ENCODE assay signal across 28 mouse cellular contexts in the genomic region with DNA sequence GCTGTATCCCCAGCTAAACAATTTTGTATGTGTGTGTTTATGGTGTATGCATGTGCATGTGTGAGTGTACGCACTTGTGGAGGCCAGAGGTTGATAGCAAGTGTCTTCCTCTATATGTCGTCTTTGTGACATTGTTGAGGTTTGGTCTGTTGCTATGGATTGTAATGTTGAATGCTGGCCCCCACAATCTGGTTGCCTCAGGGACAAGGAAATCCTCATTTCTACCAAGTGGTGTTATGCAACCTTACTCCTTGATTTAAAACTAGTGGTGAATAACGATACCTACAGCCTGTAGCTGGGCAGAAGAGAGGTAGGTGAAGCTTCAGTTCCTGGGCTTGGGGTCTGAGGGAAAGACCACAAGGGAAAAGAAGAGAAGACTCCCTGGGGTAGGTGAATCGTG. TPM values are rescaled to one million over a fixed set of nuclear protein-coding genes. Genes with fewer than 3 reads are reported as not detected.
"Had no signal": no experiment of that assay in that cellular context is flagged by ENCODE, and none has a peak within 500 bp of the region (broad histone marks: within the 10 kb centered on the region; RNA-seq: fewer than 3 reads in every experiment).

No protein-coding gene starts in this region.

- H3K4me1 ChIP-seq: intestine, embryonic 15.5 days; limb, embryonic 15.5 days; liver, embryonic 12.5 days had no signal

- H3K36me3 ChIP-seq: heart, embryonic 13.5 days; heart, embryonic 15.5 days; intestine, embryonic 15.5 days; limb, embryonic 13.5 days; limb, embryonic 15.5 days; liver, embryonic 12.5 days had no signal

- DNase-seq: gastrocnemius, adult 2 months; gastrocnemius, postnatal 10 days; gastrocnemius, postnatal 25 days; heart, adult 11 months; heart, adult 2 months; heart, postnatal 14 days; heart, postnatal 36 days; kidney, adult 18-20 months; kidney, adult 8-10 months; kidney, postnatal 25 days; kidney, postnatal 4 days; left cerebral cortex, postnatal 4 days had no signal

- H3K4me3 ChIP-seq: gastrocnemius, adult 2 months; heart, adult 2 months; heart, embryonic 13.5 days; heart, embryonic 15.5 days; intestine, embryonic 15.5 days; layer of hippocampus, adult 2 months; left cerebral cortex, adult 2 months; limb, embryonic 13.5 days; limb, embryonic 15.5 days; liver, embryonic 12.5 days had no signal

- H3K4me2 ChIP-seq: heart, embryonic 11.5 days; heart, embryonic 13.5 days; heart, embryonic 15.5 days; hindbrain, embryonic 14.5 days; intestine, embryonic 15.5 days; limb, embryonic 13.5 days; limb, embryonic 15.5 days; liver, embryonic 12.5 days had no signal

- H3K9ac ChIP-seq: heart, embryonic 13.5 days; heart, embryonic 15.5 days; hindbrain, embryonic 14.5 days; intestine, embryonic 15.5 days; limb, embryonic 13.5 days; limb, embryonic 15.5 days; liver, embryonic 12.5 days had no signal

- ATAC-seq: hindbrain, embryonic 16.5 days; inflammation-experienced regulatory T-cells, adult 6 months; intestine, embryonic 15.5 days; intestine, postnatal 0 days; liver, embryonic 12.5 days had no signal

- H3K27ac ChIP-seq: gastrocnemius, adult 2 months; heart, adult 2 months; heart, embryonic 13.5 days; heart, embryonic 15.5 days; hindbrain, embryonic 14.5 days; intestine, embryonic 15.5 days; kidney, postnatal 0 days; layer of hippocampus, adult 2 months; left cerebral cortex, adult 2 months; limb, embryonic 13.5 days; limb, embryonic 15.5 days; liver, embryonic 12.5 days had no signal

- H3K27me3 ChIP-seq: heart, embryonic 13.5 days; heart, embryonic 15.5 days; intestine, embryonic 15.5 days; limb, embryonic 13.5 days; limb, embryonic 15.5 days; liver, embryonic 12.5 days had no signal

- H3K9me3 ChIP-seq: heart, embryonic 13.5 days; heart, embryonic 15.5 days; intestine, embryonic 15.5 days; limb, embryonic 13.5 days; limb, embryonic 15.5 days; liver, embryonic 12.5 days had no signal

RNA-seq across cellular contexts. Expression of a gene that starts 41.1 kb away (rescaled TPM):
- total RNA-seq: gastrocnemius, adult 2 months; gastrocnemius, postnatal 25 days; heart, postnatal 14 days; hematopoietic stem cell, adult 5-6 weeks had no signal
- polyA plus RNA-seq: heart, embryonic 13.5 days; heart, postnatal 0 days; hindbrain, embryonic 14.5 days; hindbrain, embryonic 16.5 days; inflammation-experienced regulatory T-cells, adult 6 months had no signal
